Mouse (Mus musculus): ENCODE data around the gene Vmp1. TPM values are rescaled to one million over a fixed set of nuclear protein-coding genes. Genes with fewer than 3 reads are reported as not detected.

Vmp1 gene
- total and polyA plus RNA-seq, 3 experiments, result 80.9 to 209 (median 167) TPM

DNA sequence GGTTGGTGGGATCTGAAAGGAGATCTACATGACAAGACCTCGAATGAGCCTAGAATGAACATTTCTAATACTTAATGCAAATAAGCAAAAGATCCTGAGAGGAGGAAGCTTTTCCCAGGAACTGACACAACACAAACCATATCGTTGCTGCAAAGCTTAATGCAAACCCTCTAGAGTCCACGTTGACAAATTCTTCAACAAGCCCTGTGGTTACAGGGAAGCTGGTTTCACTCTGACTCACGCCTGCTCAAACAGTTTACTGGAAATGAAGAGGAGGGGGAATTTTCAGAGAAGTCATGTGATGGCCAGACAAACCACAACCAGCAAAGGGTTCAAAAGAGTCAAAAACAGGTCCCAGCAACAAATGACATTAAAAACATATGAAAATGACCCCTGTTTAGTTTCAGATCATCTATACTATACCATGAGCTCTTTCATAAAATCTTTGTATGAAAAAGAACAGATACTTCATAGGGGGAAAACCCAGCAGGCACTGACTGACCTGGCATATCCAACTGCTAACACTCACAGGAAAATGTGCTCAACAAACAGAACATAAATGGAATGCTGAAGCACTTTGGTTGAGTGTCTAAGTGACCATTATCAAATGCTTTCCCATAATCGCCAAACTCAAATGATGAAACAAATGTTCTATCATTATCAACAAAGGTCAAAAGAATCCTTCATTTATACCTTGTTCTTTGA is 59.2 kb downstream of the Vmp1 start (continued):
- TF ChIP-seq HCFC1 (IDR thresholded peaks at IDR 0.05; ENCODE audit: low read depth, low read length), result peak; percentile 61; the same call in 1 of the 2 replicates
- TF ChIP-seq ELF1 (IDR thresholded peaks at IDR 0.05; ENCODE audit: low read depth, low read length), result peak; percentile 57; the same call in 1 of the 2 replicates
- TF ChIP-seq MYC (IDR thresholded peaks at IDR 0.05; ENCODE audit: low read depth, low read length), result peak; percentile 97
- TF ChIP-seq SIN3A (IDR thresholded peaks at IDR 0.05; ENCODE audit: low read length), result peak; percentile 93; the same call in 1 of the 2 replicates
- TF ChIP-seq CTCF (conservative IDR thresholded peaks at IDR 0.05 in 1 of 2, IDR thresholded peaks at IDR 0.05 in 1 of 2; ENCODE audit: low read depth in 2 of 2, low read length in 2 of 2), result no peak
- peak; percentile 83; the same call in 1 of the 2 replicates for TF ChIP-seq MXI1 (IDR thresholded peaks at IDR 0.05; ENCODE audit: low read depth, low read length)
- TF ChIP-seq CHD2 (IDR thresholded peaks at IDR 0.05; ENCODE audit: low read length), result peak; percentile 95
- TF ChIP-seq IRF4 (IDR thresholded peaks at IDR 0.05; ENCODE audit: low read depth, low read length), result peak; percentile 100
- TF ChIP-seq TCF12 (IDR thresholded peaks at IDR 0.05; ENCODE audit: low read depth, low read length), result peak; percentile 98
- peak; percentile 51; the same call in 1 of the 2 replicates for TF ChIP-seq E2F4 (IDR thresholded peaks at IDR 0.05; ENCODE audit: insufficient replicate concordance, low read depth, low read length)
- peak; percentile 27; the same call in 1 of the 2 replicates for TF ChIP-seq RAD21 (IDR thresholded peaks at IDR 0.05; ENCODE audit: low read depth, low read length)
- TF ChIP-seq ZC3H11A (IDR thresholded peaks at IDR 0.05; ENCODE audit: low read depth, low read length), result no peak

DNA sequence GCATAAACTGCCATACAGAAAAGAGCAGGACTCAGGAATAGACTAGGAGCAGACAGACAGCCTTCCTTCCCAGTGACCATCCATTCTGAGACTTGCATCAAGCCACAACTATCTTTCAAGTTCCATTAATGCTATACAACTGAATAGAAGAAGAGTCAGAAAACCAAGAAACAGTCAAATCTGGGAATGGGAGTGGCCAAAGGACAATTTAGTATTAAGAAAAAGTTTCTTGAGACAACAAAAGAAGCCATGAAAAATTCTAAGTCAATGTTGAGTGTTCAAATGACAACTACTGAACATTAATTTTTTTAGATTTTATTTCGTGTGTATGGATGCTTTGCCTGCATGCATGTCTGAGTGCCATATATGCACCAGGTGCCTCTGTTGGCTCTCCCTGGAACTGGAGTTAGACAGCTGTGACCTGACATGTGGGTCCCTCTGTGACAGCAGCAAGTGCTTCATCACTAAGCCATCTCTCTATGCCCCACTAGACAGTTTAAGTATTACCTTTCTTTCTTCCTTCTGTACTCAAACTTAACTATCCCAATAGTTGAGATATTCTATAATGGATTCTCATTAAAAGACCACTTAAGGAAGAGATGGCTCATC is 60.1 kb downstream of the Vmp1 start:
- peak; percentile 57 for DNase-seq (ENCODE audit: extremely low read depth)
- H3K4me1 ChIP-seq (ENCODE audit: control insufficient read depth in 1 of 2, insufficient read depth in 2 of 2), result peaks cover 18 to 80% of the 10 kb centered on the region in 2 experiments
- peak overlapping the region; percentile 67 for H3K9ac ChIP-seq (ENCODE audit: insufficient read depth, low read depth)
- peaks cover 17% of the 10 kb centered on the region for H3K79me2 ChIP-seq (replicated peaks; ENCODE audit: control insufficient read depth, extremely low read depth, insufficient read depth, poor library complexity, severe bottlenecking)
- peaks cover 0 to 15% of the 10 kb centered on the region in 2 experiments for H3K36me3 ChIP-seq (replicated peaks in 1 of 2; ENCODE audit: control insufficient read depth in 1 of 2, insufficient read depth in 1 of 2, low read length in 1 of 2)
- in situ Hi-C loops (cut with MboI; ENCODE audit: low pct_ligation_motif_present, low pct_unique_long_range_greater_than_20kb, low sequenced_read_pairs), result loop anchor here (5.0 kb wide), 1 partner anchor 41 kb away; no protein-coding TSS in a partner anchor
- TF ChIP-seq TCF12 (IDR thresholded peaks at IDR 0.05; ENCODE audit: low read depth, low read length) (peak; percentile 58; the same call in 1 of the 2 replicates), JUND (conservative IDR thresholded peaks at IDR 0.05; ENCODE audit: low read depth, low read length) (peak; percentile 70), MAFK (IDR thresholded peaks at IDR 0.05; ENCODE audit: insufficient replicate concordance, low read length) (no peak), MYC (IDR thresholded peaks at IDR 0.05; ENCODE audit: low read depth, low read length) (peak; percentile 72; the same call in 1 of the 2 replicates), EP300 (IDR thresholded peaks at IDR 0.05; ENCODE audit: low read length) (peak; percentile 35; the same call in 1 of the 2 replicates), TBP (conservative IDR thresholded peaks at IDR 0.05; ENCODE audit: low read depth, low read length) (no peak), MXI1 (IDR thresholded peaks at IDR 0.05; ENCODE audit: low read depth, low read length) (peak; percentile 76; the same call in 1 of the 2 replicates), RAD21 (IDR thresholded peaks at IDR 0.05; ENCODE audit: low read depth, low read length) (no peak; the same call in 1 of the 2 replicates), ZNF384 (IDR thresholded peaks at IDR 0.05; ENCODE audit: low read depth, low read length) (no peak), CHD1 (IDR thresholded peaks at IDR 0.05; ENCODE audit: low read depth, low read length) (no peak; the same call in 1 of the 2 replicates), POLR2A (IDR thresholded peaks at IDR 0.05; ENCODE audit: low read depth, low read length) (0 out of 2 replicates have a peak, but pooled peaks have one; percentile 10), ZMIZ1 (IDR thresholded peaks at IDR 0.05; ENCODE audit: low read depth, low read length) (no peak), JUN (IDR thresholded peaks at IDR 0.05; ENCODE audit: insufficient read depth, low read depth, low read length) (peak; percentile 3; the same call in 1 of the 2 replicates), PAX5 (IDR thresholded peaks at IDR 0.05; ENCODE audit: low read length) (no peak), IRF4 (IDR thresholded peaks at IDR 0.05; ENCODE audit: low read depth, low read length) (peak; percentile 53; the same call in 1 of the 2 replicates), ETS1 (conservative IDR thresholded peaks at IDR 0.05; ENCODE audit: low read depth, low read length) (peak; percentile 45; the same call in 1 of the 2 replicates), MAX (IDR thresholded peaks at IDR 0.05; ENCODE audit: low read length) (peak; percentile 63), ZKSCAN1 (IDR thresholded peaks at IDR 0.05; ENCODE audit: borderline replicate concordance, low read depth, low read length) (no peak)
- dilution Hi-C loops (cut with MboI; ENCODE audit: extremely low pct_ligation_motif_present, extremely low pct_unique_long_range_greater_than_20kb, low sequenced_read_pairs), result loop anchor here (5.0 kb wide), 1 partner anchor 36 kb away; no protein-coding TSS in a partner anchor
- H3K4me2 ChIP-seq (ENCODE audit: insufficient read depth, low read depth, poor library complexity, severe bottlenecking), result peak overlapping the region; percentile 85
- no peaks in the 10 kb centered on the region for H3K27me3 ChIP-seq (replicated peaks)
- no peak overlapping the region for H3K4me3 ChIP-seq (replicated peaks in 1 of 3; ENCODE audit: low read depth in 2 of 3, low read length in 2 of 3, poor library complexity in 1 of 3)
- H3K9me3 ChIP-seq (replicated peaks; ENCODE audit: low read length), result no peaks in the 10 kb centered on the region
- H3K27ac ChIP-seq (ENCODE audit: insufficient read depth, low read depth), result peak overlapping the region; percentile 94

Measured in CH12.LX (cell line).